Comparison of ENCODE assay signal across 8 mouse cellular contexts in genomic region chr16:21245931-21246390, GRCm38 (mm10). TPM values are rescaled to one million over a fixed set of nuclear protein-coding genes. Genes with fewer than 3 reads are reported as not detected.
DNase-seq lines count a peak whose midpoint lies in the region; ATAC-seq lines count a peak whose summit lies in the region.

No protein-coding gene starts in this region.

- peak overlapping the region; percentile 57 for H3K9ac ChIP-seq in intestine, embryonic 14.5 days (ENCODE audit: low read length)

- peak overlapping the region; percentile 42 for H3K4me3 ChIP-seq in intestine, embryonic 14.5 days (ENCODE audit: low read depth, low read length)
- peak overlapping the region; percentile 90 for H3K4me3 ChIP-seq in megakaryocyte, embryonic 14.5 days (replicated peaks)

- H3K9me3 ChIP-seq in intestine, embryonic 14.5 days (ENCODE audit: control insufficient read depth, low read length), result no peaks in the 10 kb centered on the region
- no peaks in the 10 kb centered on the region for H3K9me3 ChIP-seq in megakaryocyte, embryonic 14.5 days

- peak; percentile 80 for ATAC-seq in intestine, embryonic 14.5 days (replicated peaks; ENCODE audit: low FRiP score, low TSS enrichment, low read depth)

- peak overlapping the region; percentile 91 for H3K4me2 ChIP-seq in intestine, embryonic 14.5 days (ENCODE audit: low read length)

- 0 out of 2 replicates have a peak, but pooled peaks cover 4% of the 10 kb centered on the region for H3K27me3 ChIP-seq in intestine, embryonic 14.5 days (replicated peaks; ENCODE audit: control insufficient read depth, insufficient read depth, low read length)
- peaks cover 91% of the 10 kb centered on the region for H3K27me3 ChIP-seq in megakaryocyte, embryonic 14.5 days (replicated peaks)

- intact Hi-C loops in gastrocnemius, postnatal 36 days (cut with DNase I), result loop anchor here (5.0 kb wide), 3 partner anchors 51 to 141 kb away; no protein-coding TSS in a partner anchor

- peaks cover 51% of the 10 kb centered on the region for H3K4me1 ChIP-seq in intestine, embryonic 14.5 days (replicated peaks; ENCODE audit: control insufficient read depth, insufficient read depth, low read length)
- H3K4me1 ChIP-seq in megakaryocyte, embryonic 14.5 days, result peaks cover 30% of the 10 kb centered on the region

- WGBS in intestine, embryonic 14.5 days, result under 1% methylated on average over 29 of the region's 29 CpGs

- peak overlapping the region; percentile 87 for H3K27ac ChIP-seq in intestine, embryonic 14.5 days (ENCODE audit: low read depth)

- no peaks in the 10 kb centered on the region for H3K36me3 ChIP-seq in intestine, embryonic 14.5 days (ENCODE audit: control insufficient read depth, insufficient read depth, low read length)
- H3K36me3 ChIP-seq in megakaryocyte, embryonic 14.5 days (replicated peaks; ENCODE audit: low read length), result no peaks in the 10 kb centered on the region

- DNase-seq in adrenal gland, adult 2 months, result peak; percentile 91
- DNase-seq in embryo, embryonic 10.5 days (ENCODE audit: low spot score), result peak; percentile 96
- peak; percentile 72 to 78 for DNase-seq in gastrocnemius, postnatal 36 days
- peak; percentile 92 for DNase-seq in intestine, embryonic 14.5 days (ENCODE audit: low spot score)
- peak; percentile 31 to 83 for DNase-seq in left cerebral cortex, adult 9 months (ENCODE audit: low spot score in 2 of 2)
- DNase-seq in right cerebral cortex, postnatal 25 days, result peak; percentile 78
- peak; percentile 82 to 87 for DNase-seq in urinary bladder, postnatal 36 days (ENCODE audit: low spot score in 2 of 2)

RNA-seq across cellular contexts. Expression of gene Ephb3, which starts 41.4 kb away (rescaled TPM):
- 1 to 10 TPM in 1 of 2 experiments, under 1 TPM in 1; 0.78 to 1.8 TPM for total RNA-seq in adrenal gland, adult 2 months (2021)
- 2.9 and 3.5 TPM in 2 replicates for polyA plus RNA-seq in adrenal gland, adult 2 months (2012; rRNA removed)
- total RNA-seq in gastrocnemius, postnatal 36 days (2021), result 1 to 10 TPM in 1 of 2 experiments, under 1 TPM in 1; 0.84 to 1.4 TPM
- polyA plus RNA-seq in intestine, embryonic 14.5 days (2014; fragmentation: Nextera tagmentation; extraction: Ambion mirVana), result 17.6 and 17.8 TPM in 2 replicates
- 0.39 TPM in 1 of 2 replicates, not detected in the other for polyA plus RNA-seq in megakaryocyte, embryonic 14.5 days (2012; ENCODE audit: insufficient read depth, low replicate concordance)

Comparison
In these comparisons a context has a peak if more than half of its experiments do, and no peak if none do; other contexts are left out.
1. Peak in every context shown above with its lines: DNase-seq, ATAC-seq, H3K4me3 ChIP-seq and H3K27ac ChIP-seq.